Mouse (Mus musculus) liver, adult 2 months (tissue): ENCODE measurements around the gene Phip. TPM values are rescaled to one million over a fixed set of nuclear protein-coding genes. Genes with fewer than 3 reads are reported as not detected.

Experiments used
- DNase-seq: peaks from one replicate; pipeline ENCODE4 v3.0.0-alpha.2; 2011; ENCODE audit warnings: low read depth, low spot score; ENCODE audit errors: extremely low read depth
- H3K27ac ChIP-seq: fragments of 200-500 bp; replicated peaks from 2 replicates; pipeline ENCODE4 v1.5.1; 2012; ENCODE audit warnings: low read depth, mild to moderate bottlenecking, control low read depth, inconsistent platforms, low read length; ENCODE audit not compliant: insufficient read depth
- H3K27me3 ChIP-seq: fragments of 200-500 bp; 2 replicates; pipeline ENCODE4 v1.6.1; 2012; ENCODE audit warnings: mild to moderate bottlenecking, moderate library complexity, low read length, inconsistent platforms; ENCODE audit not compliant: control insufficient read depth, insufficient read depth
- H3K36me3 ChIP-seq: fragments of 200-500 bp; 2 replicates; pipeline ENCODE4 v1.6.1; 2012; ENCODE audit warnings: low read length, inconsistent platforms; ENCODE audit not compliant: control insufficient read depth, insufficient read depth
- H3K4me1 ChIP-seq: fragments of 200-500 bp; 2 replicates; pipeline ENCODE4 v1.6.1; 2011; ENCODE audit warnings: low read length; ENCODE audit not compliant: control insufficient read depth, insufficient read depth
- H3K4me3 ChIP-seq: fragments of 200-500 bp; 2 replicates; pipeline ENCODE4 v1.5.1; 2011; ENCODE audit warnings: low read depth, mild to moderate bottlenecking, control low read depth, low read length, moderate library complexity; ENCODE audit not compliant: insufficient read depth
- H3K79me2 ChIP-seq: fragments of 200-500 bp; 2 replicates; pipeline ENCODE4 v1.6.1; 2012; ENCODE audit warnings: inconsistent platforms, mild to moderate bottlenecking, low read length, moderate library complexity; ENCODE audit not compliant: control insufficient read depth, insufficient read depth
- H3K9ac ChIP-seq: fragments of 200-500 bp; 2 replicates; pipeline ENCODE4 v1.6.1; 2012; ENCODE audit warnings: low read depth, mild to moderate bottlenecking, control low read depth, inconsistent platforms, low read length
- CTCF ChIP-seq: fragments of 200-500 bp; IDR thresholded peaks from 2 replicates; pipeline ENCODE4 v1.5.1; 2011; ENCODE audit warnings: low read depth, low read length, control low read depth
- POLR2A ChIP-seq: fragments of 200-500 bp; IDR thresholded peaks from 2 replicates; pipeline ENCODE4 v1.6.1; 2011; ENCODE audit warnings: low read length, control low read depth; ENCODE audit not compliant: insufficient read depth; ENCODE audit errors: extremely low read depth
- WGBS: fragments of 180-500 bp; shearing (Covaris S2); methylation state at CpG from one replicate; pipeline ENCODE4 v1.1.7; 2018; 5-methylcytosine and 5-hydroxymethylcytosine counted together
- polyA plus RNA-seq: library from polyadenylated mRNA; depleted of rRNA; stranded (reverse); fragments of >200 nt; gene quantifications from 2 replicates; pipeline ENCODE4 v1.2.3, GENCODE M21; 2012
- total RNA-seq: library from RNA; depleted of rRNA; stranded (reverse); fragments of >200 nt; gene quantifications from 2 replicates; pipeline ENCODE4 v1.2.3, GENCODE M21; 2014

Gene Phip
- total and polyA plus RNA-seq, 2 experiments = 1.1 to 25.1 TPM

DNA sequence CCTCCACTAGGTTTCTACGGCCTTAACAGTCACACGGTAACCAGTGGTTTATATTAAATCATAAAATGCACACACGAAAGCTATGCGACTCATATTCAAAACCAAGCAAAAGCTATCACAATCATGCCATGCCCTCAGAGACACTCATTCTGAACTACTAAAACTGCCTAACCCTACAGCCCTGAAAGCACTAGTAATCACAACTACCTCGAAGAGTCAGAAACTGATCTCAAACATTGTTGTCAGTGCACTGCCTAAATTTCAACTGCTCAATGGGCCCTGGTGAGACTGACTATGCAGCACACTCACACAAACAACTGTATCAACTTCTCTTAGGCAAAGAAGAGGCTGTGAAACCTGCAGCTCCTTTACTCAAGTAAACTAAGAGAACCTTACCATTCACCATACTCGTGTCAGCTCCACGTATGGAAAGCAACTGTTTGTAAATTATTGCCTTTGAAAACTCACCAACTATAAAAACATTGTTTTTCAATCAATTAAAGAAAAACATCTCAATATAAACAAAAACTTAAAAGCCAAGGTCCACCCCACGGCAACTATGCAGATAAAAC, 1.9 kb downstream of the Phip start:
- TF ChIP-seq POLR2A (no peak), CTCF (no peak)
- peaks cover 3% of the 10 kb centered on the region; the same call in 1 of the 2 replicates for H3K36me3 ChIP-seq
- 18% methylated on average over 8 of the region's 8 CpGs for WGBS
- peak overlapping the region; percentile 71 for H3K9ac ChIP-seq
- peak overlapping the region; percentile 68 for H3K4me3 ChIP-seq
- no peaks in the 10 kb centered on the region for H3K27me3 ChIP-seq
- DNase-seq = peak; percentile 60
- H3K79me2 ChIP-seq = peaks cover 6% of the 10 kb centered on the region; the same call in 1 of the 2 replicates
- H3K27ac ChIP-seq = peak overlapping the region; percentile 64
- peaks cover 9% of the 10 kb centered on the region for H3K4me1 ChIP-seq

DNA sequence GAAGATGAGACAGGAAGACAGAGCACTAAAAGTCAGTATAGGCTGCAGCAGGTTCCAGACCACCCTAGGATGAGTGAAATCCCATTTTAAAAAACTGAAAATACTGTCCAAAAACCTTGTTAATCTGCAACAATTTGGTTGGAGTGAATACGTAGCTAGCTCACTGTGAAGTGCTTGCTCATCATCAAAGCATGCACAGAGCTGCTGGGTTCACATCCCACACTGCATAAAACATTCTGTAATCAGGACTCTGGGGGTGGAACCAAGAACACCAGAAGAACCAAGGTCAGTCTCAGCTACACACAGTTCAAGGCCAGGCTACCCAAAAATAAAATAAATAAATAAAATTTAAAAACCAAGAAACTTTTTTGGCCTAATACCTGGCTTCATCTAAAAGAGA, 3.9 kb downstream of the Phip start:
- DNase-seq = peak; percentile 55
- 15% methylated on average over 1 of the region's 1 CpGs for WGBS
- H3K36me3 ChIP-seq = peaks cover 4% of the 10 kb centered on the region; the same call in 1 of the 2 replicates

DNA sequence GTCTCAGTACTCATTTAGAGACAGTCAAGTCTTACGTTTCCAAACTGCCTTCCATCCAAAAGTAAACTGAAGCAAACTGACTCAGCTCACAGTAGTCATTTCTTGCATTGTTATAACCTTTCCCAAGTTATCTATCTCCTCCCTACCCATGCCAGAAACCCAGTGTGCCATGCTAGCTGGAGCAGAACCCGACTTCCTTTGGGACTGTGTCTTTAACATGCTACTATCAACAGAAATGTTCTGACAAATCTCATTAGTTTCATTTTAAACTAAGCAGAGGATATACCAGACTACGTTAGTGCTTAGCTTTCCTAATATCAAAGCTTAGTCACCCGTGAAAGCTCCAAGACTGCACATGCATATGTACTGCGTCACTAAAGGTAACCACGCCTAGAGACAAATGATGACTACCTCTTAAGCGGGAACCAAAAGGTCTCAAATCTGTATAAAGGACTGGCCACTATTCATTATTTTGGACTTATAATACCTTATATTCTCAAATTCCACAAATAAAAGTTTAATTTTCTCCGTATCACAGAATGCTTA, 8.2 kb downstream of the Phip start:
- no peaks in the 10 kb centered on the region for H3K27me3 ChIP-seq
- H3K79me2 ChIP-seq = peaks cover 12% of the 10 kb centered on the region; the same call in 1 of the 2 replicates
- H3K27ac ChIP-seq = no peak overlapping the region
- H3K36me3 ChIP-seq = peaks cover 4% of the 10 kb centered on the region; the same call in 1 of the 2 replicates
- no peak overlapping the region for H3K9ac ChIP-seq
- no peak for DNase-seq
- H3K4me3 ChIP-seq = no peak overlapping the region
- peaks cover 3% of the 10 kb centered on the region; the same call in 1 of the 2 replicates for H3K4me1 ChIP-seq
- no peak for TF ChIP-seq CTCF
- TF ChIP-seq POLR2A = no peak
- 90% methylated on average over 8 of the region's 8 CpGs for WGBS

More for the DNA sequence above, 3.9 kb downstream of the Phip start:
- Histone ChIP-seq H3K4me1 (peaks cover 6% of the 10 kb centered on the region), H3K9ac (no peak overlapping the region), H3K79me2 (peaks cover 10% of the 10 kb centered on the region; the same call in 1 of the 2 replicates), H3K27me3 (no peaks in the 10 kb centered on the region), H3K4me3 (no peak overlapping the region), H3K27ac (no peak overlapping the region)
- TF ChIP-seq CTCF = no peak
- TF ChIP-seq POLR2A = no peak

DNA sequence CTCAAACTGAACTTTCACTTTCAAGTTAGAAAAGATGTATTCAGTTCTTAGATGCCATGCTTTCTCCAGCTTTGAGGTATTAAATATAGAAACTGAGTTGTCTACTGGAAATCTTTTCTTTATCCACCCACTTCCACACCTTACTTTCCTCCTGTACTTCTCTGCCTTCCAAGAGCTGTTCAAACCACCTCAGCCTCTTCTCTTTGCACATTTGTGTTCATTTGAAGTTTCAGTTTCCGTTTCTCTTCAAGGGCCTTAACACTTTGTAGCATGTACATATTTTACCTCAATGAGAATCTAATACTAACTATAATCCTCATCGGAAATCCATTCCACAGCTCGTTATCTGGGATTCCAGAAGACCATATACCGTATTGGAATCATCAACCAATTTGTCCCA, 11.3 kb downstream of the Phip start:
- Histone ChIP-seq H3K79me2 (peaks cover 9% of the 10 kb centered on the region; the same call in 1 of the 2 replicates), H3K4me1 (no peaks in the 10 kb centered on the region), H3K36me3 (peaks cover 5% of the 10 kb centered on the region; the same call in 1 of the 2 replicates), H3K27me3 (no peaks in the 10 kb centered on the region), H3K4me3 (no peak overlapping the region), H3K27ac (no peak overlapping the region), H3K9ac (no peak overlapping the region)
- TF ChIP-seq POLR2A (no peak), CTCF (no peak)
- WGBS = 88% methylated on average over 4 of the region's 4 CpGs
- no peak for DNase-seq

DNA sequence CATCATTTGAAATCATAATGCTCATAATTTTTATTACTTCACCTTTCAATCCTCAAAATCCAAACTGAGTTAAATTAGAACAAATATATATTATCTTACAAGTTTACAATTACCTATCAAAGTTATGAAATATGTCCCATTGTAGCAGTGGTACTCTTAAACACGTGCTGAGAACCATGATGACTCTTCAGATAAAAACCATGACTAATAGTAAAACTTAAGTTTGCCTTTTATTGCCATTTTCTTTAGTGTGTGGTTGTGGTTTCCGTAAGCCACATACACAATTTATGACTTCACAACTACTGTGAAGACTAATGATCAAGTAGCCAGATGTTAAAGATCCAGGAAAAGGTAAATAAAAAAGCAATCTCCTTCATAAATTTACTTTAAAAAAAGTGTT, 14.0 kb downstream of the Phip start:
- no peaks in the 10 kb centered on the region for H3K27me3 ChIP-seq
- H3K36me3 ChIP-seq = peaks cover 14% of the 10 kb centered on the region
- H3K4me1 ChIP-seq = no peaks in the 10 kb centered on the region
- TF ChIP-seq POLR2A (no peak), CTCF (no peak)
- H3K4me3 ChIP-seq = no peak overlapping the region
- peaks cover 5% of the 10 kb centered on the region; the same call in 1 of the 2 replicates for H3K79me2 ChIP-seq
- DNase-seq = no peak
- no peak overlapping the region for H3K9ac ChIP-seq
- H3K27ac ChIP-seq = no peak overlapping the region
- WGBS = 93% methylated on average over 2 of the region's 2 CpGs

DNA sequence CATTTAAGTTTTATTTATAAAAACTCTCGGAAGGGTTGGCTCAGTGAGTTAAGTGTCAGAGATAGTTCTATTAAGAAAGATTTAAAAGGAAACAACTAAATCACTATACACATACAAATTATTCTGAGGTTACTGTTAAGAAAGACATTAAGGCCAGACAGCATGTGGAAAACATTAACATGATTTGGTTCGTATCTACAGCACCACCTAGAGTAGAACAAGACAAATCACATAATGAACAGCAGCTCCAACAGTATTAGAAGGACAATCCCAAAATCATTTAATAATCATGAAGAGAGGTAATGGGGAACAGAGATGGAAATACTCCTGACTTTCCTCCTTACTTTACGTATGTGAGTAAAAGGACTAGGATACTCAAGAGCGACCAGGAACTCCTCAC, 20.0 kb downstream of the Phip start:
- Histone ChIP-seq H3K27me3 (no peaks in the 10 kb centered on the region), H3K9ac (no peak overlapping the region), H3K27ac (no peak overlapping the region), H3K4me3 (no peak overlapping the region), H3K4me1 (no peaks in the 10 kb centered on the region), H3K36me3 (peaks cover 18% of the 10 kb centered on the region), H3K79me2 (no peaks in the 10 kb centered on the region; the same call in 1 of the 2 replicates)
- TF ChIP-seq POLR2A = no peak
- TF ChIP-seq CTCF = no peak
- DNase-seq = peak; percentile 32
- WGBS = 74% methylated on average over 4 of the region's 4 CpGs
